Mouse (Mus musculus) frontal cortex, postnatal 36 days (tissue): ENCODE measurements around the gene Gm20388.

ENCODE experiments used
- DNase-seq, 2 experiments: peaks; one replicate each; pipeline ENCODE4 v3.0.0; 2022; ENCODE audit warnings: low spot score in 2 of 2

The Gm20388 gene

GRCm38 (mm10) chr8:122673989-122674388 lies 2763.3 kb downstream of the Gm20388 start:
- DNase-seq: no peak

- DNase-seq: no peak
Measured at GRCm38 (mm10) chr8:122674999-122675398, 2764.4 kb downstream of the Gm20388 start.

- DNase-seq: peak; percentile 15 to 44
Measured at GRCm38 (mm10) chr8:122675596-122676420, 2765.2 kb downstream of the Gm20388 start.

- peak; percentile 83 to 84 for DNase-seq
Measured at GRCm38 (mm10) chr8:122676621-122677480, 2766.2 kb downstream of the Gm20388 start.

- peak in 1 of 2 experiments; percentile 30 for DNase-seq
Measured at GRCm38 (mm10) chr8:122677481-122678021, 2766.9 kb downstream of the Gm20388 start.

- DNase-seq: peak; percentile 80 to 85
Measured at GRCm38 (mm10) chr8:122678061-122678895, 2767.6 kb downstream of the Gm20388 start.

GRCm38 (mm10) chr8:122678896-122679210 lies 2768.2 kb downstream of the Gm20388 start:
- DNase-seq: no peak

GRCm38 (mm10) chr8:122679325-122679920 lies 2768.8 kb downstream of the Gm20388 start:
- DNase-seq: no peak

- no peak for DNase-seq
Measured at GRCm38 (mm10) chr8:122680171-122680570, 2769.5 kb downstream of the Gm20388 start.

GRCm38 (mm10) chr8:122682820-122683219 lies 2772.2 kb downstream of the Gm20388 start:
- no peak for DNase-seq

GRCm38 (mm10) chr8:122685097-122685861 lies 2774.6 kb downstream of the Gm20388 start:
- DNase-seq: no peak

- no peak for DNase-seq
Measured at GRCm38 (mm10) chr8:122686879-122687278, 2776.2 kb downstream of the Gm20388 start.

GRCm38 (mm10) chr8:122689315-122689714 lies 2778.7 kb downstream of the Gm20388 start:
- DNase-seq: no peak

GRCm38 (mm10) chr8:122691018-122691417 lies 2780.4 kb downstream of the Gm20388 start:
- DNase-seq: peak in 1 of 2 experiments; percentile 16

GRCm38 (mm10) chr8:122692152-122692551 lies 2781.5 kb downstream of the Gm20388 start:
- no peak for DNase-seq

GRCm38 (mm10) chr8:122695438-122696042 lies 2784.9 kb downstream of the Gm20388 start:
- peak; percentile 36 to 50 for DNase-seq

- peak in 1 of 2 experiments; percentile 52 for DNase-seq
Measured at GRCm38 (mm10) chr8:122697181-122697581, 2786.5 kb downstream of the Gm20388 start.

- no peak for DNase-seq
Measured at GRCm38 (mm10) chr8:122697586-122697985, 2786.9 kb downstream of the Gm20388 start.

GRCm38 (mm10) chr8:122698254-122698768 lies 2787.7 kb downstream of the Gm20388 start:
- no peak for DNase-seq
